Mouse (Mus musculus) heart, embryonic 14.5 days (tissue): ENCODE measurements around the gene Prl2c3. TPM values are rescaled to one million over a fixed set of nuclear protein-coding genes. Genes with fewer than 3 reads are reported as not detected.
"Not testable (repeated sequence)": the region's sequence is repeated elsewhere in the genome, so short reads cannot be mapped to it uniquely, and the experiment has no call there.

Experiments
- ATAC-seq: fragments of 200-750 bp; cut with Nextera tagmentation; 2 replicates; pipeline ENCODE4 v1.8.0; 2017; ENCODE audit warnings: low read depth, moderate TSS enrichment; ENCODE audit not compliant: insufficient number of reproducible peaks, insufficient read depth, low FRiP score
- H3K27ac ChIP-seq, 2 experiments: fragments of 200-500 bp in 1 of 2; fragments of 300-500 bp in 1 of 2; sonication (generic) in 1 of 2; replicated peaks in 1 of 2; 2 replicates each; pipeline ENCODE4 v1.5.1; 2012 to 2014; ENCODE audit warnings: low read depth in 2 of 2, low read length in 2 of 2, control low read depth in 1 of 2, mild to moderate bottlenecking in 1 of 2, mixed read lengths in 1 of 2; ENCODE audit not compliant: control insufficient read depth in 1 of 2, insufficient read depth in 1 of 2
- H3K27me3 ChIP-seq: fragments of 300-500 bp; sonication (generic); 2 replicates; pipeline ENCODE4 v1.6.1; 2014; ENCODE audit warnings: mild to moderate bottlenecking, low read length, control low read depth; ENCODE audit not compliant: control insufficient read depth, insufficient read depth
- H3K36me3 ChIP-seq: fragments of 300-500 bp; sonication (generic); 2 replicates; pipeline ENCODE4 v1.6.1; 2014; ENCODE audit warnings: mild to moderate bottlenecking, control low read depth, low read length, mixed read lengths; ENCODE audit not compliant: control insufficient read depth, insufficient read depth
- H3K4me1 ChIP-seq, 2 experiments: fragments of 200-500 bp in 1 of 2; fragments of 300-500 bp in 1 of 2; sonication (generic) in 1 of 2; 2 replicates each; pipeline ENCODE4 v1.6.1; 2012 to 2014; ENCODE audit warnings: low read length in 2 of 2, control low read depth in 1 of 2, mixed read lengths in 1 of 2; ENCODE audit not compliant: control insufficient read depth in 2 of 2, insufficient read depth in 2 of 2
- H3K4me2 ChIP-seq: fragments of 300-500 bp; sonication (generic); 2 replicates; pipeline ENCODE4 v1.6.1; 2014; ENCODE audit warnings: mild to moderate bottlenecking, low read length
- H3K4me3 ChIP-seq, 2 experiments: fragments of 200-500 bp in 1 of 2; fragments of 300-500 bp in 1 of 2; sonication (generic) in 1 of 2; 2 replicates each; pipeline ENCODE4 v1.5.1; 2012 to 2014; ENCODE audit warnings: low read length in 2 of 2, mild to moderate bottlenecking in 2 of 2, control low read depth in 1 of 2, low read depth in 1 of 2, moderate library complexity in 1 of 2; ENCODE audit not compliant: control insufficient read depth in 1 of 2, insufficient read depth in 1 of 2
- H3K9ac ChIP-seq: fragments of 300-500 bp; sonication (generic); 2 replicates; pipeline ENCODE4 v1.6.1; 2014; ENCODE audit warnings: mild to moderate bottlenecking, low read length
- H3K9me3 ChIP-seq: fragments of 300-500 bp; sonication (generic); 2 replicates; pipeline ENCODE4 v1.6.1; 2016; ENCODE audit warnings: low read length, control low read depth; ENCODE audit not compliant: control insufficient read depth
- WGBS: fragments of 180-500 bp; shearing (Covaris S2); extraction: QIAGEN DNeasy Blood & Tissue Kit; methylation state at CpG from one replicate; pipeline ENCODE4 v1.1.7; 2014; 5-methylcytosine and 5-hydroxymethylcytosine counted together
- polyA plus RNA-seq: library from polyadenylated mRNA; unstranded; fragments of >200 nt; fragmentation: Nextera tagmentation; extraction: Ambion mirVana; gene quantifications from 2 replicates; pipeline ENCODE4 v1.2.1, GENCODE M21; 2014

The Prl2c3 gene
- 1.2 TPM in 1 of 2 replicates, not detected in the other for polyA plus RNA-seq

GRCm38 (mm10) chr13:12799979-12800378 is at the start of gene Prl2c3:
Prl2c3 (minus strand) TSS chr13:12800079.
- not testable (repeated sequence) for H3K4me2 ChIP-seq, H3K27me3 ChIP-seq, H3K4me3 ChIP-seq, H3K9me3 ChIP-seq, H3K4me1 ChIP-seq, ATAC-seq, H3K27ac ChIP-seq, H3K36me3 ChIP-seq, H3K9ac ChIP-seq
- WGBS = 55% methylated on average over 3 of the region's 3 CpGs

GRCm38 (mm10) chr13:12848254-12848653 is 48.4 kb upstream of the Prl2c3 start:
- 71% methylated on average over 4 of the region's 4 CpGs for WGBS
- ATAC-seq = peak; percentile 57; the same call in 1 of the 2 replicates

GRCm38 (mm10) chr13:12844701-12845100 is 44.8 kb upstream of the Prl2c3 start:
- H3K36me3 ChIP-seq, H3K4me3 ChIP-seq, H3K27me3 ChIP-seq, H3K4me2 ChIP-seq, H3K27ac ChIP-seq, H3K4me1 ChIP-seq, ATAC-seq, H3K9ac ChIP-seq: not testable (repeated sequence)
- 71% methylated on average over 1 of the region's 1 CpGs for WGBS
- H3K9me3 ChIP-seq = peaks cover 31% of the 10 kb centered on the region

More at GRCm38 (mm10) chr13:12848254-12848653, 48.4 kb upstream of the Prl2c3 start:
- H3K4me3 ChIP-seq, H3K9ac ChIP-seq, H3K4me1 ChIP-seq, H3K4me2 ChIP-seq, H3K36me3 ChIP-seq, H3K27me3 ChIP-seq, H3K27ac ChIP-seq: not testable (repeated sequence)
- H3K9me3 ChIP-seq = peaks cover 24% of the 10 kb centered on the region

- not testable (repeated sequence) for H3K4me2 ChIP-seq, H3K9ac ChIP-seq, H3K4me3 ChIP-seq, H3K27ac ChIP-seq, H3K36me3 ChIP-seq, H3K4me1 ChIP-seq, H3K27me3 ChIP-seq
- WGBS = 58% methylated on average over 2 of the region's 2 CpGs
- 0 out of 2 replicates have a peak, but pooled peaks have one; percentile 20 for ATAC-seq
- peaks cover 57% of the 10 kb centered on the region for H3K9me3 ChIP-seq
These were observed 37.7 kb upstream of the Prl2c3 start for GRCm38 (mm10) chr13:12837546-12837945.

- Histone ChIP-seq H3K4me2 (no peak overlapping the region), H3K9ac (no peak overlapping the region), H3K36me3 (no peaks in the 10 kb centered on the region), H3K4me3 (no peak overlapping the region), H3K4me1 (no peaks in the 10 kb centered on the region), H3K27ac (no peak overlapping the region), H3K27me3 (no peaks in the 10 kb centered on the region), H3K9me3 (peaks cover 55% of the 10 kb centered on the region)
- peak; percentile 50 for ATAC-seq
- 64% methylated on average over 2 of the region's 2 CpGs for WGBS
These were observed 31.9 kb upstream of the Prl2c3 start for GRCm38 (mm10) chr13:12831769-12832168.

GRCm38 (mm10) chr13:12829031-12829430 is 29.2 kb upstream of the Prl2c3 start:
- H3K36me3 ChIP-seq = no peaks in the 10 kb centered on the region
- 77% methylated on average over 5 of the region's 5 CpGs for WGBS
- peaks cover 55% of the 10 kb centered on the region for H3K9me3 ChIP-seq

GRCm38 (mm10) chr13:12824500-12825176 is 24.8 kb upstream of the Prl2c3 start:
- H3K4me1 ChIP-seq, H3K4me3 ChIP-seq, H3K36me3 ChIP-seq, H3K9ac ChIP-seq, H3K4me2 ChIP-seq, H3K27me3 ChIP-seq, H3K27ac ChIP-seq: not testable (repeated sequence)
- peak; percentile 9 for ATAC-seq
- H3K9me3 ChIP-seq = peaks cover 32% of the 10 kb centered on the region
- 59% methylated on average over 4 of the region's 4 CpGs for WGBS

More at GRCm38 (mm10) chr13:12829031-12829430, 29.2 kb upstream of the Prl2c3 start:
- Histone ChIP-seq H3K27ac (no peak overlapping the region), H3K4me3 (no peak overlapping the region), H3K9ac (no peak overlapping the region), H3K4me2 (no peak overlapping the region), H3K4me1 (no peaks in the 10 kb centered on the region), H3K27me3 (no peaks in the 10 kb centered on the region)
- ATAC-seq = no peak
